Mouse (Mus musculus) heart, adult 2 months (tissue): ENCODE measurements at regions not wholly inside any gene's neighbourhood (a gene's known extent, or its start where the extent isn't known, plus 50 kb on each side); places are given as distances from the start of the nearest gene placed in this dataset.

Experiments used
- CTCF ChIP-seq: fragments of 200-600 bp; IDR thresholded peaks from 2 replicates; pipeline ENCODE4 v1.8.1; 2022; ENCODE audit warnings: antibody characterized with exemption, mild to moderate bottlenecking, moderate library complexity
- EP300 ChIP-seq: fragments of 200-500 bp; IDR thresholded peaks from 2 replicates; pipeline ENCODE4 v1.6.1; 2011; ENCODE audit warnings: low read depth, low read length, control low read depth; ENCODE audit not compliant: insufficient read depth

GRCm38 (mm10) chr4:101352178-101352577 lies 66.9 kb upstream of the Ak4 start:
- TF ChIP-seq EP300, result no peak
- TF ChIP-seq CTCF, result no peak
